Mouse (Mus musculus) ES-Bruce4 (cell line): ENCODE data around the gene Tst.

Experiments used
- CTCF ChIP-seq: IDR thresholded peaks from one replicate; pipeline ENCODE4 v1.8.1; 2011; ENCODE audit warnings: low read depth, low read length
- POLR2A ChIP-seq: IDR thresholded peaks from one replicate; pipeline ENCODE4 v1.8.1; 2011; ENCODE audit warnings: low read length; ENCODE audit not compliant: insufficient read depth

DNA sequence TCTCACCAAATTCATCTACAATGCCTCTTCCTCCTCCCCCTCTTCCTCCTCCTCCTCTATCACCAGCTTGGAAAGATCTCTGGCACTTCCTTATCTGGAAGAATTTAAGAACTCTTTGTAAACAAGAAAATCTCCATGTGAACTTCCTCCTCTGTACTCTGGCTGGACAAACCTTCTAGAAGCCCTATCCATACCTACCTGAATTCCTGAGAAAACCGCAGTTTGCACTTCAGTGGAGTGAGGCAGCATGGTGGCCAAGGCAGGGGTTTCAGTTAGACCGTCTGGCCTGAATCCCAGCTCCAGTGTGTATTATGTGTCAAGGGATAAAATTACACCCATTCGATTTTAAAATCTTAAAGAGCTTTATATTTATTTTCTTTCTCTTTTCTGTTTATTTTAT is 32.9 kb downstream of the Tst start:
- TF ChIP-seq POLR2A (no peak), CTCF (no peak)
